Mouse (Mus musculus) G1E (cell line): Measurements from ENCODE around the gene Il25. TPM values are rescaled to one million over a fixed set of nuclear protein-coding genes. Genes with fewer than 3 reads are reported as not detected.
"Not testable (repeated sequence)": the region's sequence is repeated elsewhere in the genome, so short reads cannot be mapped to it uniquely, and the experiment has no call there.

ENCODE experiments used
- ATAC-seq: 2 replicates; pipeline ENCODE4 v1.8.0; 2016; ENCODE audit warnings: mild to moderate bottlenecking; ENCODE audit not compliant: insufficient number of reproducible peaks, poor library complexity, low FRiP score, severe bottlenecking; ENCODE audit errors: extremely low read depth
- DNase-seq: peaks from one replicate; pipeline ENCODE4 v3.0.0; 2012; ENCODE audit warnings: low spot score
- H3K27me3 ChIP-seq: 2 replicates; pipeline ENCODE4 v1.6.1; 2012; ENCODE audit warnings: mild to moderate bottlenecking, low read length, inconsistent platforms; ENCODE audit not compliant: insufficient read depth
- H3K36me3 ChIP-seq: replicated peaks from 2 replicates; pipeline ENCODE3; 2012; ENCODE audit warnings: mild to moderate bottlenecking, inconsistent platforms
- H3K4me1 ChIP-seq: 2 replicates; pipeline ENCODE4 v1.6.1; 2012; ENCODE audit warnings: low read depth, low read length, inconsistent platforms, mixed read lengths; ENCODE audit not compliant: insufficient read depth
- H3K4me3 ChIP-seq: 2 replicates; pipeline ENCODE4 v1.5.1; 2012; ENCODE audit warnings: low read depth, mild to moderate bottlenecking, inconsistent platforms, low read length, moderate library complexity, mixed read lengths
- H3K9me3 ChIP-seq: replicated peaks from 2 replicates; pipeline ENCODE4 v1.6.1; 2012; ENCODE audit warnings: inconsistent platforms
- CTCF ChIP-seq: IDR thresholded peaks from 2 replicates; pipeline ENCODE4 v1.5.1; 2012; ENCODE audit warnings: low read depth, low read length, inconsistent platforms, mixed read lengths
- GATA1 ChIP-seq: IDR thresholded peaks from 2 replicates; pipeline ENCODE4 v1.6.1; 2012; ENCODE audit warnings: borderline replicate concordance, low read length, inconsistent platforms, mixed read lengths
- GATA2 ChIP-seq: IDR thresholded peaks from 2 replicates; pipeline ENCODE4 v1.6.1; 2012; ENCODE audit warnings: low read depth, low read length, inconsistent platforms, borderline replicate concordance
- POLR2AphosphoS5 ChIP-seq: IDR thresholded peaks from 2 replicates; pipeline ENCODE4 v1.6.1; 2012; ENCODE audit warnings: low read depth, low read length, inconsistent platforms; ENCODE audit not compliant: insufficient replicate concordance
- TAL1 ChIP-seq: conservative IDR thresholded peaks from 2 replicates; pipeline ENCODE4 v1.6.1; 2012; ENCODE audit warnings: low read depth, low read length, inconsistent platforms, mixed read lengths
- polyA plus RNA-seq: library from polyadenylated mRNA; stranded (reverse); fragments of >175 nt; gene quantifications from 2 replicates; pipeline ENCODE4 v1.2.3, GENCODE M21; 2012
- total RNA-seq, 2 experiments: library from RNA; stranded (forward) in 1 of 2; stranded (reverse) in 1 of 2; fragments of 200-1000 nt in 1 of 2; fragments of >200 nt in 1 of 2; fragmentation: Nextera tagmentation in 1 of 2; gene quantifications; 2 replicates each; pipeline ENCODE4 v1.2.3; 2014 to 2017

Gene Il25
- total and polyA plus RNA-seq, 3 experiments: not detected

- ATAC-seq: no peak
- no peaks in the 10 kb centered on the region for H3K36me3 ChIP-seq
- H3K9me3 ChIP-seq: no peaks in the 10 kb centered on the region
- DNase-seq: no peak
- H3K4me1 ChIP-seq: no peaks in the 10 kb centered on the region
- H3K27me3 ChIP-seq: peaks cover 27% of the 10 kb centered on the region; the same call in 1 of the 2 replicates
- no peak for TF ChIP-seq POLR2AphosphoS5
- no peak for TF ChIP-seq GATA2
- no peak for TF ChIP-seq CTCF
- TF ChIP-seq TAL1: no peak
- no peak overlapping the region for H3K4me3 ChIP-seq
These were observed 7.7 kb downstream of the Il25 start for GRCm38 (mm10) chr14:54940176-54940530.

GRCm38 (mm10) chr14:54941024-54941978, 8.8 kb downstream of the Il25 start:
- no peaks in the 10 kb centered on the region for H3K9me3 ChIP-seq
- H3K4me3 ChIP-seq: no peak overlapping the region
- DNase-seq (no peak), ATAC-seq (no peak)
- TF ChIP-seq GATA1 (no peak), GATA2 (no peak), TAL1 (no peak), POLR2AphosphoS5 (no peak), CTCF (no peak)
- no peaks in the 10 kb centered on the region for H3K4me1 ChIP-seq
- no peaks in the 10 kb centered on the region for H3K36me3 ChIP-seq
- H3K27me3 ChIP-seq: peaks cover 27% of the 10 kb centered on the region; the same call in 1 of the 2 replicates

- no peaks in the 10 kb centered on the region for H3K4me1 ChIP-seq
- no peaks in the 10 kb centered on the region for H3K36me3 ChIP-seq
- H3K4me3 ChIP-seq: no peak overlapping the region
- TF ChIP-seq POLR2AphosphoS5: no peak
- no peak for TF ChIP-seq CTCF
- TF ChIP-seq GATA1: no peak
- no peak for TF ChIP-seq GATA2
- TF ChIP-seq TAL1: no peak
- no peaks in the 10 kb centered on the region for H3K9me3 ChIP-seq
- peaks cover 22% of the 10 kb centered on the region; the same call in 1 of the 2 replicates for H3K27me3 ChIP-seq
- DNase-seq (no peak), ATAC-seq (no peak)
These were observed 10.0 kb downstream of the Il25 start for GRCm38 (mm10) chr14:54942479-54942878.

GRCm38 (mm10) chr14:54943971-54944370, 11.5 kb downstream of the Il25 start:
- no peak for DNase-seq
- Histone ChIP-seq H3K27me3 (peaks cover 18% of the 10 kb centered on the region; the same call in 1 of the 2 replicates), H3K36me3 (no peaks in the 10 kb centered on the region), H3K4me3 (no peak overlapping the region), H3K4me1 (no peaks in the 10 kb centered on the region), H3K9me3 (no peaks in the 10 kb centered on the region)
- no peak for TF ChIP-seq GATA2
- no peak for ATAC-seq

GRCm38 (mm10) chr14:54944939-54945338, 12.4 kb downstream of the Il25 start:
- no peaks in the 10 kb centered on the region for H3K36me3 ChIP-seq
- no peak for TF ChIP-seq GATA2
- no peak for TF ChIP-seq CTCF
- TF ChIP-seq GATA1: no peak
- TF ChIP-seq POLR2AphosphoS5: no peak
- no peak for TF ChIP-seq TAL1
- H3K4me1 ChIP-seq: no peaks in the 10 kb centered on the region
- no peak overlapping the region for H3K4me3 ChIP-seq
- DNase-seq: no peak
- H3K9me3 ChIP-seq: no peaks in the 10 kb centered on the region
- peaks cover 16% of the 10 kb centered on the region; the same call in 1 of the 2 replicates for H3K27me3 ChIP-seq
- ATAC-seq: no peak

- Histone ChIP-seq H3K4me1 (no peaks in the 10 kb centered on the region), H3K4me3 (no peak overlapping the region), H3K27me3 (peaks cover 17% of the 10 kb centered on the region; the same call in 1 of the 2 replicates), H3K36me3 (no peaks in the 10 kb centered on the region), H3K9me3 (no peaks in the 10 kb centered on the region)
- ATAC-seq (no peak), DNase-seq (no peak)
- TF ChIP-seq GATA1 (no peak), GATA2 (no peak), CTCF (no peak), POLR2AphosphoS5 (no peak), TAL1 (no peak)
These were observed 13.6 kb downstream of the Il25 start for GRCm38 (mm10) chr14:54945975-54946704.

GRCm38 (mm10) chr14:54947008-54947407, 14.5 kb downstream of the Il25 start:
- not testable (repeated sequence) for DNase-seq, H3K4me3 ChIP-seq, H3K36me3 ChIP-seq, ATAC-seq, H3K4me1 ChIP-seq, H3K9me3 ChIP-seq
- peaks cover 16% of the 10 kb centered on the region; the same call in 1 of the 2 replicates for H3K27me3 ChIP-seq
